Mouse (Mus musculus): ENCODE data around the gene Kcnmb4. TPM values are rescaled to one million over a fixed set of nuclear protein-coding genes. Genes with fewer than 3 reads are reported as not detected.

Kcnmb4 gene
- polyA plus RNA-seq, 1 experiment from 2014 or later = 6.5 TPM

GRCm38 (mm10) chr10:116476559-116476958, 2.9 kb upstream of the Kcnmb4 start:
- Histone ChIP-seq H3K27me3 (ENCODE audit: poor library complexity, severe bottlenecking) (peaks cover 28% of the 10 kb centered on the region), H3K36me3 (replicated peaks) (0 out of 2 replicates have a peak, but pooled peaks cover 5% of the 10 kb centered on the region), H3K9me3 (peaks cover 5% of the 10 kb centered on the region; the same call in 1 of the 2 replicates), H3K27ac (no peak overlapping the region), H3K4me1 (peaks cover 28% of the 10 kb centered on the region), H3K4me3 (no peak overlapping the region)
- no peak for DNase-seq (ENCODE audit: extremely low spot score, low spot score)
- WGBS = 91% methylated on average over 3 of the region's 3 CpGs

- Histone ChIP-seq H3K27me3 (ENCODE audit: poor library complexity, severe bottlenecking) (peaks cover 30% of the 10 kb centered on the region), H3K9me3 (peaks cover 5% of the 10 kb centered on the region; the same call in 1 of the 2 replicates), H3K4me1 (peaks cover 28% of the 10 kb centered on the region), H3K36me3 (replicated peaks) (0 out of 2 replicates have a peak, but pooled peaks cover 2% of the 10 kb centered on the region), H3K27ac (no peak overlapping the region), H3K4me3 (no peak overlapping the region)
- no peak for DNase-seq (ENCODE audit: extremely low spot score, low spot score)
- 85% methylated on average over 6 of the region's 6 CpGs for WGBS
These were observed 2.0 kb upstream of the Kcnmb4 start for GRCm38 (mm10) chr10:116475725-116476124.

GRCm38 (mm10) chr10:116473071-116473758, 463 bp downstream of the Kcnmb4 start:
- no peaks in the 10 kb centered on the region for H3K36me3 ChIP-seq (replicated peaks)
- peak overlapping the region; percentile 91 for H3K27ac ChIP-seq
- H3K27me3 ChIP-seq (ENCODE audit: poor library complexity, severe bottlenecking) = peaks cover 30% of the 10 kb centered on the region
- H3K9me3 ChIP-seq = peaks cover 5% of the 10 kb centered on the region; the same call in 1 of the 2 replicates
- H3K4me1 ChIP-seq = peaks cover 28% of the 10 kb centered on the region
- 1% methylated on average over 63 of the region's 78 CpGs for WGBS
- DNase-seq (ENCODE audit: extremely low spot score, low spot score) = peak; percentile 62
- H3K4me3 ChIP-seq = peak overlapping the region; percentile 71

- H3K27ac ChIP-seq = peak overlapping the region; percentile 91
- WGBS = 9% methylated on average over 5 of the region's 5 CpGs
- H3K4me1 ChIP-seq = peaks cover 28% of the 10 kb centered on the region
These were observed 1.1 kb downstream of the Kcnmb4 start for GRCm38 (mm10) chr10:116472579-116472978.

GRCm38 (mm10) chr10:116470306-116470925, 3.3 kb downstream of the Kcnmb4 start:
- 93% methylated on average over 11 of the region's 11 CpGs for WGBS
- H3K4me1 ChIP-seq = peaks cover 28% of the 10 kb centered on the region
- peaks cover 30% of the 10 kb centered on the region for H3K27me3 ChIP-seq (ENCODE audit: poor library complexity, severe bottlenecking)
- no peaks in the 10 kb centered on the region for H3K9me3 ChIP-seq
- no peak overlapping the region for H3K27ac ChIP-seq
- H3K36me3 ChIP-seq (replicated peaks) = no peaks in the 10 kb centered on the region
- no peak for DNase-seq (ENCODE audit: extremely low spot score, low spot score)
- no peak overlapping the region for H3K4me3 ChIP-seq

More at GRCm38 (mm10) chr10:116472579-116472978, 1.1 kb downstream of the Kcnmb4 start:
- H3K4me3 ChIP-seq = peak overlapping the region; percentile 71
- DNase-seq (ENCODE audit: extremely low spot score, low spot score) = no peak
- H3K36me3 ChIP-seq (replicated peaks) = no peaks in the 10 kb centered on the region
- H3K9me3 ChIP-seq = peaks cover 5% of the 10 kb centered on the region; the same call in 1 of the 2 replicates
- H3K27me3 ChIP-seq (ENCODE audit: poor library complexity, severe bottlenecking) = peaks cover 30% of the 10 kb centered on the region

- Histone ChIP-seq H3K9me3 (peaks cover 6% of the 10 kb centered on the region; the same call in 1 of the 2 replicates), H3K36me3 (replicated peaks) (no peaks in the 10 kb centered on the region), H3K27ac (no peak overlapping the region), H3K4me1 (peaks cover 14% of the 10 kb centered on the region), H3K4me3 (no peak overlapping the region), H3K27me3 (ENCODE audit: poor library complexity, severe bottlenecking) (peaks cover 17% of the 10 kb centered on the region)
- no peak for DNase-seq (ENCODE audit: extremely low spot score, low spot score)
- WGBS = 91% methylated on average over 5 of the region's 5 CpGs
These were observed 5.6 kb downstream of the Kcnmb4 start for GRCm38 (mm10) chr10:116468094-116468493.

- no peaks in the 10 kb centered on the region for H3K4me1 ChIP-seq
- H3K9me3 ChIP-seq = peaks cover 8% of the 10 kb centered on the region; the same call in 1 of the 2 replicates
- no peak for DNase-seq (ENCODE audit: extremely low spot score, low spot score)
- H3K4me3 ChIP-seq = no peak overlapping the region
- 91% methylated on average over 12 of the region's 12 CpGs for WGBS
- H3K27ac ChIP-seq = no peak overlapping the region
- peaks cover 5% of the 10 kb centered on the region; the same call in 1 of the 2 replicates for H3K36me3 ChIP-seq (replicated peaks)
- no peaks in the 10 kb centered on the region for H3K27me3 ChIP-seq (ENCODE audit: poor library complexity, severe bottlenecking)
These were observed 9.8 kb downstream of the Kcnmb4 start for GRCm38 (mm10) chr10:116463753-116464345.

GRCm38 (mm10) chr10:116461443-116461842, 12.2 kb downstream of the Kcnmb4 start:
- Histone ChIP-seq H3K36me3 (replicated peaks) (peaks cover 9% of the 10 kb centered on the region), H3K9me3 (peaks cover 10% of the 10 kb centered on the region; the same call in 1 of the 2 replicates), H3K4me1 (no peaks in the 10 kb centered on the region), H3K27me3 (ENCODE audit: poor library complexity, severe bottlenecking) (no peaks in the 10 kb centered on the region), H3K27ac (no peak overlapping the region), H3K4me3 (no peak overlapping the region)
- WGBS = 96% methylated on average over 9 of the region's 9 CpGs
- DNase-seq (ENCODE audit: extremely low spot score, low spot score) = no peak

- H3K4me1 ChIP-seq = no peaks in the 10 kb centered on the region
- no peak for DNase-seq (ENCODE audit: extremely low spot score, low spot score)
- 93% methylated on average over 9 of the region's 9 CpGs for WGBS
- no peak overlapping the region for H3K27ac ChIP-seq
- no peak overlapping the region for H3K4me3 ChIP-seq
- no peaks in the 10 kb centered on the region for H3K27me3 ChIP-seq (ENCODE audit: poor library complexity, severe bottlenecking)
- peaks cover 12% of the 10 kb centered on the region for H3K36me3 ChIP-seq (replicated peaks)
- H3K9me3 ChIP-seq = peaks cover 11% of the 10 kb centered on the region; the same call in 1 of the 2 replicates
These were observed 14.9 kb downstream of the Kcnmb4 start for GRCm38 (mm10) chr10:116458786-116459185.

- Histone ChIP-seq H3K36me3 (replicated peaks) (peaks cover 10% of the 10 kb centered on the region), H3K9me3 (peaks cover 8% of the 10 kb centered on the region), H3K27ac (no peak overlapping the region), H3K4me1 (no peaks in the 10 kb centered on the region), H3K4me3 (no peak overlapping the region), H3K27me3 (ENCODE audit: poor library complexity, severe bottlenecking) (no peaks in the 10 kb centered on the region)
- DNase-seq (ENCODE audit: extremely low spot score, low spot score) = no peak
- WGBS = 91% methylated on average over 7 of the region's 7 CpGs
These were observed 20.9 kb downstream of the Kcnmb4 start for GRCm38 (mm10) chr10:116452771-116453170.

GRCm38 (mm10) chr10:116450621-116451020, 23.1 kb downstream of the Kcnmb4 start:
- Histone ChIP-seq H3K4me1 (no peaks in the 10 kb centered on the region), H3K27me3 (ENCODE audit: poor library complexity, severe bottlenecking) (no peaks in the 10 kb centered on the region), H3K36me3 (replicated peaks) (0 out of 2 replicates have a peak, but pooled peaks cover 3% of the 10 kb centered on the region), H3K27ac (no peak overlapping the region), H3K9me3 (peaks cover 4% of the 10 kb centered on the region; the same call in 1 of the 2 replicates), H3K4me3 (no peak overlapping the region)
- 83% methylated on average over 9 of the region's 9 CpGs for WGBS
- DNase-seq (ENCODE audit: extremely low spot score, low spot score) = no peak

- no peak for DNase-seq (ENCODE audit: extremely low spot score, low spot score)
- Histone ChIP-seq H3K27ac (no peak overlapping the region), H3K4me1 (no peaks in the 10 kb centered on the region), H3K9me3 (peaks cover 4% of the 10 kb centered on the region; the same call in 1 of the 2 replicates), H3K4me3 (no peak overlapping the region), H3K36me3 (replicated peaks) (peaks cover 10% of the 10 kb centered on the region; the same call in 1 of the 2 replicates), H3K27me3 (ENCODE audit: poor library complexity, severe bottlenecking) (no peaks in the 10 kb centered on the region)
- WGBS = 93% methylated on average over 12 of the region's 12 CpGs
These were observed 25.5 kb downstream of the Kcnmb4 start for GRCm38 (mm10) chr10:116448166-116448565.
